Mouse (Mus musculus) midbrain, embryonic 11.5 days (tissue): ENCODE results near the gene Rwdd2b. TPM values are rescaled to one million over a fixed set of nuclear protein-coding genes. Genes with fewer than 3 reads are reported as not detected.

Experiments
- ATAC-seq: fragments of 200-750 bp; cut with Nextera tagmentation; 2 replicates; pipeline ENCODE4 v1.8.0; 2017; ENCODE audit warnings: moderate TSS enrichment, moderate library complexity; ENCODE audit not compliant: low FRiP score
- DNase-seq: peaks from one replicate; pipeline ENCODE4 v3.0.0; 2015; ENCODE audit warnings: low spot score; ENCODE audit errors: missing footprints
- H3K27ac ChIP-seq: fragments of 300-500 bp; sonication (generic); 2 replicates; pipeline ENCODE4 v1.5.1; 2014; ENCODE audit warnings: low read depth, low read length
- H3K27me3 ChIP-seq: fragments of 300-500 bp; sonication (generic); 2 replicates; pipeline ENCODE4 v1.6.1; 2014; ENCODE audit warnings: mild to moderate bottlenecking, low read length, moderate library complexity, mixed read lengths; ENCODE audit not compliant: control insufficient read depth, insufficient read depth
- H3K36me3 ChIP-seq: fragments of 300-500 bp; sonication (generic); 2 replicates; pipeline ENCODE4 v1.6.1; 2014; ENCODE audit warnings: mild to moderate bottlenecking, low read length, moderate library complexity, mixed read lengths; ENCODE audit not compliant: control insufficient read depth, insufficient read depth
- H3K4me1 ChIP-seq: fragments of 300-500 bp; sonication (generic); 2 replicates; pipeline ENCODE4 v1.6.1; 2014; ENCODE audit warnings: low read length; ENCODE audit not compliant: control insufficient read depth, insufficient read depth
- H3K4me2 ChIP-seq: fragments of 300-500 bp; sonication (generic); 2 replicates; pipeline ENCODE4 v1.6.1; 2014; ENCODE audit warnings: mild to moderate bottlenecking, moderate library complexity
- H3K4me3 ChIP-seq: fragments of 300-500 bp; sonication (generic); 2 replicates; pipeline ENCODE4 v1.5.1; 2014; ENCODE audit warnings: low read depth, low read length
- H3K9ac ChIP-seq: fragments of 300-500 bp; sonication (generic); 2 replicates; pipeline ENCODE4 v1.6.1; 2014; ENCODE audit warnings: low read length
- H3K9me3 ChIP-seq: fragments of 300-500 bp; sonication (generic); 2 replicates; pipeline ENCODE4 v1.6.1; 2016; ENCODE audit warnings: low read length; ENCODE audit not compliant: control insufficient read depth
- WGBS: fragments of 180-500 bp; shearing (Covaris S2); extraction: QIAGEN DNeasy Blood & Tissue Kit; methylation state at CpG from one replicate; pipeline ENCODE4 v1.1.7; 2014; 5-methylcytosine and 5-hydroxymethylcytosine counted together
- polyA plus RNA-seq: library from polyadenylated mRNA; unstranded; fragments of >200 nt; fragmentation: Nextera tagmentation; extraction: Ambion mirVana; gene quantifications from 2 replicates; pipeline ENCODE4 v1.2.1, GENCODE M21; 2014

The Rwdd2b gene
- polyA plus RNA-seq: 12.1 and 14.7 TPM in 2 replicates

DNA sequence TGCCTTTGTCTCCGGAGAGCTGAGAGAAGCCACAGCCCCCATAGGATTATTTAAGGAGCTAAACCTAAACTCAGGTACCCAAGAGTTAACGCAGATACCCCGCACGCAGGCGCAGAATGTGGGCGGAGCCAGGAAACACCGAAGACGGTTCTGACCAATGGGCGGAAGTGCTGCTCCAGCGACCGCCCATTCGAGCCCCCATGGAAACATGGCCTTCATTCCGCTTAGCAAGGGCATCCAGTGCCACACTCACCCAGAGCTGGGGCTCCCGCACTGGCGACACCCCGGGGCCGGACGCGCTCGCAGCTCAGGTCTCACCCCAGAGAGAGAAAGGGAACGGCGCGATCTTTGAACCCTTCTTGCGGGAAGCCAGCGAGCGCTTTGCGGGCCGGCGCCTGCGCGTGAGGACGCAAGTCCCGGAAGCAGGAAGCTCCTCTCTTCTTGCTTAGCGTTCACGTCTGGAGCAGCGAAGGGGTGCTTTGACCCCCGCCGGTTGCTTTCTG, at the start of gene Rwdd2b:
Gene Rwdd2b, minus strand, starts transcription at position 390 of the 503 bp plus-strand sequence.
- DNase-seq (peak; percentile 98), ATAC-seq (peak; percentile 98)
- peak within 1 kb of the TSS; percentile 77 for H3K4me2 ChIP-seq
- WGBS: 0% methylated on average over 38 of the region's 38 CpGs
- peak within 1 kb of the TSS; percentile 87 for H3K9ac ChIP-seq
- H3K36me3 ChIP-seq: no peaks in the 10 kb centered on the region
- H3K27me3 ChIP-seq: no peaks in the 10 kb centered on the region
- H3K9me3 ChIP-seq: no peaks in the 10 kb centered on the region
- H3K4me1 ChIP-seq: peaks cover 8% of the 10 kb centered on the region; the same call in 1 of the 2 replicates
- H3K27ac ChIP-seq: peak within 1 kb of the TSS; percentile 72
- peak within 1 kb of the TSS; percentile 85 for H3K4me3 ChIP-seq

DNA sequence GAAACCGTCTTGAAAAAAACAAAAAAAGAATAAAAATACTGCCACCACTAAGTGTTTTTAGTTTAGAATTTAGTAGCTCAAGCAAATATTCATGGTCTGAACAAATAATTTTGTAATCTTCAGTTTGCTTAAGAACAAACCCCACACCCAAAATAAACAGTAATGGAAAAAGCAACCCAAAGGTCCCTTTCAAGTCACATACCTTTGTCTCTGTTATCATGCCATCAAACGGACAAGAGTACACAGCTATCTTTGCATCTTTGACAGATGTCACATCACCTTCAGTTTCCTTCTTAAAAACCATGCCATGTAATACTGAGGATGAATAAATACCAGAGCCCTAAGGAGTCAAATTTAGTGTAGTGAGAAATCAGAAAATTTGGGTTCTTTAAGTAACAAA, 48.2 kb upstream of the Rwdd2b start:
- no peaks in the 10 kb centered on the region for H3K9me3 ChIP-seq
- WGBS: 87% methylated on average over 2 of the region's 2 CpGs

GRCm38 (mm10) chr16:87486739-87487138, 46.4 kb upstream of the Rwdd2b start:
- Histone ChIP-seq H3K27ac (no peak overlapping the region), H3K9me3 (no peaks in the 10 kb centered on the region), H3K9ac (no peak overlapping the region), H3K36me3 (peaks cover 29% of the 10 kb centered on the region), H3K4me1 (no peaks in the 10 kb centered on the region), H3K27me3 (no peaks in the 10 kb centered on the region), H3K4me2 (no peak overlapping the region), H3K4me3 (no peak overlapping the region)
- peak; percentile 78 for DNase-seq
- no peak for ATAC-seq
- 99% methylated on average over 5 of the region's 5 CpGs for WGBS

More for the DNA sequence above, 48.2 kb upstream of the Rwdd2b start:
- Histone ChIP-seq H3K4me3 (no peak overlapping the region), H3K4me1 (no peaks in the 10 kb centered on the region), H3K36me3 (peaks cover 29% of the 10 kb centered on the region; the same call in 1 of the 2 replicates), H3K9ac (no peak overlapping the region), H3K4me2 (no peak overlapping the region), H3K27me3 (no peaks in the 10 kb centered on the region), H3K27ac (no peak overlapping the region)
- DNase-seq (no peak), ATAC-seq (no peak)

GRCm38 (mm10) chr16:87484367-87484766, 44.0 kb upstream of the Rwdd2b start:
- peaks cover 20% of the 10 kb centered on the region for H3K36me3 ChIP-seq
- 91% methylated on average over 5 of the region's 5 CpGs for WGBS
- ATAC-seq: no peak

DNA sequence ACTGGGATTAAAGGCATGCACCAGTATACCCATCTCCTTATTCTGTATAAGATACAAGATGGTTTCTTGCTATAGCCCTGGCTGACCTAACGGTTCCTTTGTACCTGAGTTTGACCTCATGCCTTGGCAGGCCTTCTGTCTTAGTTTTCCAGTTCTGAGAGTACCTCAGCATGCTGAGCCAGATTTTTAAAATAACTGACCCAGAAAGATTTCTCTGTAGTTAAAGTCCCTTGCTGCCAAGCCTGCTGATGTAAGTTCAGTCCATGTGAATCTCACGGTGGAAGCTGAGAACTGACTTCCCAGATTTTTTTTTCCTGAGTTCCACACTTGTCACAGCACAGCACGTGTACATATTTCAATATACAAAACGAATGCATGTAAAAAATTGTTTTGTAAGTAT, 30.2 kb upstream of the Rwdd2b start:
- Histone ChIP-seq H3K9me3 (no peaks in the 10 kb centered on the region), H3K4me1 (no peaks in the 10 kb centered on the region), H3K4me2 (no peak overlapping the region), H3K27ac (no peak overlapping the region), H3K9ac (no peak overlapping the region), H3K27me3 (no peaks in the 10 kb centered on the region), H3K4me3 (no peak overlapping the region), H3K36me3 (peaks cover 4% of the 10 kb centered on the region; the same call in 1 of the 2 replicates)
- DNase-seq (no peak), ATAC-seq (no peak)
- WGBS: 90% methylated on average over 4 of the region's 4 CpGs

More at GRCm38 (mm10) chr16:87484367-87484766, 44.0 kb upstream of the Rwdd2b start:
- no peak for DNase-seq
- Histone ChIP-seq H3K4me2 (no peak overlapping the region), H3K9ac (no peak overlapping the region), H3K27me3 (no peaks in the 10 kb centered on the region), H3K4me3 (no peak overlapping the region), H3K27ac (no peak overlapping the region), H3K4me1 (no peaks in the 10 kb centered on the region), H3K9me3 (no peaks in the 10 kb centered on the region)

DNA sequence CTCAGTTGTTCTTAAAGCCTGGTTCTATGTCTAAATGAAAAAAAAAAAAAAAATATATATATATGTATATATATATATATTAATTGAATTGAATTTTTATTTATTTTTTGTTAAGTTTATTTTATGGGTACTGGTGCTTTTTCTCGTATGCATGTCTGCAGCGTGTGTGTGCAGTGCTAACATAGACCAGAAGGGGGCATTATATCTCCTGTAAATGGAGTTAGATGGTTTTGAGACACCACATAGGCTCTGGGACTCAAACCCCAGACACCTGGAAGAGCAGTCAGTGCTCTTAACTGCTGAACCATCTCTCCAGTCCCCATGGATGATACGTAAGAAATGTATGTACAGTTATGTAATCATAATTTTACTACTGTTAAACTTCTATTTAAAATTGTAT, 18.4 kb upstream of the Rwdd2b start:
- WGBS: 92% methylated on average over 3 of the region's 3 CpGs
- Histone ChIP-seq H3K4me2 (no peak overlapping the region), H3K36me3 (peaks cover 5% of the 10 kb centered on the region; the same call in 1 of the 2 replicates), H3K9me3 (no peaks in the 10 kb centered on the region), H3K4me3 (no peak overlapping the region), H3K9ac (no peak overlapping the region), H3K27me3 (no peaks in the 10 kb centered on the region), H3K27ac (no peak overlapping the region), H3K4me1 (peaks cover 15% of the 10 kb centered on the region)
- DNase-seq (no peak), ATAC-seq (no peak)

DNA sequence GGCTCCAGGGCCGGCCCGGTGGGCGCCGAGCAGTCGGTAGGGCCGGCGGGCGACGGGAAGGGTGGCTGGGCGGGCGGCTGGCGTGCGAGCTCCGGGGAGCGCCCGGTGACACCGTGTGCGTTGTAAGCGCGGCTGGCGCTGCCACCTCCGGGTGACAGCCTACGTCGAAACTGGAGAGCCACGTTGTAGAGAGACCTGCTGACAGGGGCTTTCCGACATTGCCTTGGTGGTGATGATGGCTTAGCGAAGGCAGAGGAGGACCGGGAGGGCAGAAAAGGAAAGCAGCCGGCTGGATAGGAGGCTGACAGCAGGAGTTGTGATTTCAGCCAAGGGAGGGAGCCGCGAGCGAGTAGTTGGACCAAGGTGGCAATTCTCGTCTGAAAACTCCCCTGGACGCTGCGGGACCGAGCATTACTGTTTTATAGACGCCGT, 14.8 kb upstream of the Rwdd2b start:
- Histone ChIP-seq H3K27ac (peak overlapping the region; percentile 22; the same call in 1 of the 2 replicates), H3K4me3 (peak overlapping the region; percentile 92), H3K9ac (peak overlapping the region; percentile 84), H3K27me3 (no peaks in the 10 kb centered on the region), H3K9me3 (no peaks in the 10 kb centered on the region), H3K4me2 (peak overlapping the region; percentile 90), H3K4me1 (peaks cover 15% of the 10 kb centered on the region), H3K36me3 (no peaks in the 10 kb centered on the region)
- WGBS: under 1% methylated on average over 38 of the region's 38 CpGs
- DNase-seq: peak; percentile 91
- peak; percentile 4; the same call in 1 of the 2 replicates for ATAC-seq

GRCm38 (mm10) chr16:87454419-87455179, 14.2 kb upstream of the Rwdd2b start, which contains the start of gene Usp16:
Gene Usp16, plus strand, starts transcription at chr16:87454703.
- Histone ChIP-seq H3K27ac (peak within 1 kb of the TSS; percentile 22; the same call in 1 of the 2 replicates), H3K9ac (peak within 1 kb of the TSS; percentile 84), H3K4me1 (peaks cover 15% of the 10 kb centered on the region), H3K4me3 (peak within 1 kb of the TSS; percentile 92), H3K27me3 (no peaks in the 10 kb centered on the region), H3K4me2 (peak within 1 kb of the TSS; percentile 90), H3K36me3 (no peaks in the 10 kb centered on the region), H3K9me3 (no peaks in the 10 kb centered on the region)
- peak; percentile 98 for ATAC-seq
- 8% methylated on average over 42 of the region's 45 CpGs for WGBS
- peak; percentile 98 for DNase-seq

DNA sequence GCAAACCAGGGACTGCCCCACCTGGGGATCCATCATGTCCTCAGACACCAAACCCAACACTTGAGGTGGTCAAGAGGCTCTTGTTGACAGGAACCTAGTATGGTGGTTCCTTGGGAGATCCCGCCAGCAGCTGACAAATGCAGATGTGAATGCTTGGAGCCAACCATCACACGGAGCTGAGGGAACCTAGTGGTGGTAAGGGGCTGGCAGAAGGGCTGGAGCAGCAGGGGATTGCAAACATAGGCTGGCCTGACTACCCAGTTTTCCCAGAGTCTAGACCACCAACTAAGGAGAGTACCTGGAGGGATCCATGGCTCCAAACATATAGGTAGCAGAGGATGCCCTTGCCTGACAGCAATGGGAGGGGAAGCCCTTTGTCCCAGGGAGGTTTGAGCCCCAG, 12.9 kb upstream of the Rwdd2b start:
- no peaks in the 10 kb centered on the region for H3K9me3 ChIP-seq
- H3K27me3 ChIP-seq: no peaks in the 10 kb centered on the region
- H3K4me2 ChIP-seq: no peak overlapping the region
- no peak overlapping the region for H3K9ac ChIP-seq
- ATAC-seq (no peak), DNase-seq (no peak)
- no peaks in the 10 kb centered on the region for H3K36me3 ChIP-seq
- peaks cover 15% of the 10 kb centered on the region for H3K4me1 ChIP-seq
- WGBS: 76% methylated on average over 2 of the region's 2 CpGs
- H3K27ac ChIP-seq: no peak overlapping the region
- no peak overlapping the region for H3K4me3 ChIP-seq
